Mouse (Mus musculus) heart, adult 18-20 months (tissue): Measurements from ENCODE around the gene Fgfr2. TPM values are rescaled to one million over a fixed set of nuclear protein-coding genes. Genes with fewer than 3 reads are reported as not detected.

Experiments
- DNase-seq, 2 experiments: peaks; one replicate each; pipeline ENCODE4 v3.0.0; 2021 to 2022; ENCODE audit warnings: mixed read lengths in 1 of 2
- total RNA-seq, 2 experiments: library from RNA; stranded (reverse); gene quantifications; 2 replicates each; pipeline ENCODE4 v1.2.3; 2021

Fgfr2 gene
- total RNA-seq, 2 experiments from 2014 or later = 1.3 to 2.6 TPM

GRCm38 (mm10) chr7:132575623-132576022 is 547.5 kb downstream of the Fgfr2 start:
- DNase-seq = peak; percentile 86 to 88

GRCm38 (mm10) chr7:132574646-132575045 is 548.5 kb downstream of the Fgfr2 start:
- DNase-seq = no peak

GRCm38 (mm10) chr7:132573205-132573604 is 549.9 kb downstream of the Fgfr2 start:
- DNase-seq = no peak

DNA sequence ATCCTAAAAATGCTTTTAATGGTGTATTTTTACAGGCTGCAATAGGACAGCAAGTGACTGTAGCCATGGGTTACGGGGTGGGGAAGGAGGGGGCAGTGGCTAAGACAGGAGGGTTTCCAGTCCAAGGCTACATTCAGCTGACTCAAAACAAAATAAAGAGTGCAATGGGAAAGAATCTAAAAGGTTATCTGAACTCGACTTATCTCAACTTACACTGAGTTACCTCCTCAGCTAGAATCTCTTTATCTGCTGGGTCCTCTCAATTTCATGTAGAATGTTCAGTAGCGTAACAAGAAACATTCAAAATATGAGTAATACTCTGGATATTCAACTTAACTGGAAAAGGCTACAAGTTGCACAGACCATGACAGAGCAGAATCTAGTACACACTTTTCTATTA is 550.4 kb downstream of the Fgfr2 start:
- DNase-seq = no peak

DNA sequence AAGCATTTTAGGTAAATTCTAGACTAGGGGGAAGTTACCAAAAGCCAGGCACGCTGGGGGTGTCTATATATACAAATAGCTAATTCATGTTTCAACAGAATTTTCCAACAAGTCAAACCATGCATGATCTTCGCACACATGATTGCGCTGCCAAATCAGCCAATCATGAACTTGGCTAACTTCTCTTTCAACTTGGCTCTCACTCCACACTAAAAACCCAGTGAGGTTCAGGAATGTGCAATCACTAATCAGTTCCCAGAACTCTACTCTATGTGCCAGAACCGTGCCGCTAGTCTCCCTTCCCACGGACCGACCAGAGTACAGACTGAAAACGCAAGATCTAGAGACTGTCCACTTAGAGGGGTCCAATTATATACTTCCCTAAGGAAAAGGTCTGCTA is 551.7 kb downstream of the Fgfr2 start:
- peak; percentile 60 to 61 for DNase-seq

DNA sequence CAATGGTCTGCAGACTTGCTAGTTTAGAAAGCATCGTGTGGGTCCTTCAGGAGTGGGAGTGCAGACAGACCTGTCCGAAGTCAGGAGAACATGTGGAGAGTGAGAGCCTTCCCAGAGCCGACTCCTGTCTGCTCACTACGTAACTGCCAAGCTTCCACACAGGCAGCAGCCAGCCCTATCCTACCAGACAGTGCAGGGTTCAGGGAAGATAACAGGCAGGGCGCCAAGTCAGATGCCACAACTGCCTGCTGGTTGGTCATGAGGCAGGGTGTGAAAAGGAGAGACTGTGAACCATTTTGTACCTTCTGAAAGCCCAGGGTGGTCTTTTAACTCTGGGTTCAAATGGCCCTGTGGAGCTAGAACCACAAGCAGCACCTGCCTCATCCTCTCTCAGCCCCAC is 553.1 kb downstream of the Fgfr2 start:
- peak; percentile 67 to 71 for DNase-seq

DNA sequence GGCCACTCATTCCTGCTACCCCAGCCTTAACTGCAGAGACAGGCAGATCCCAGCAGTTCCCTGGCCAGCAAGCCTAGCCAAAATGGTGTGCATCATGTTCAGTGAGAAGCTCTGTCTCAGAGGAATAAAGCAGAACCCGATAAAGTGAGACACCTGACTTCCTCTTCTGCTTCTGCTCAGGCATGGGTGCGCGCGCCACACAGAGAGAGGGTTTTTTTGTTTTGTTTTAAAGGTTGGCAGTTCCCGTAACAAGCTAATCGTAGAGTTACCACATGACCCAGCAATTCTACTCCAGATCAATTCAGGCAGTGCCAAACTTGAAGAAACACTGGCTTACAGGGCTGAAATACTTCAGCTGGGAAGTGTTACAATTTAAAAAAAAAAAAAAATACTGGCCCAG is 554.3 kb downstream of the Fgfr2 start:
- peak; percentile 55 to 60 for DNase-seq

GRCm38 (mm10) chr7:132565831-132566230 is 557.3 kb downstream of the Fgfr2 start:
- no peak for DNase-seq

DNA sequence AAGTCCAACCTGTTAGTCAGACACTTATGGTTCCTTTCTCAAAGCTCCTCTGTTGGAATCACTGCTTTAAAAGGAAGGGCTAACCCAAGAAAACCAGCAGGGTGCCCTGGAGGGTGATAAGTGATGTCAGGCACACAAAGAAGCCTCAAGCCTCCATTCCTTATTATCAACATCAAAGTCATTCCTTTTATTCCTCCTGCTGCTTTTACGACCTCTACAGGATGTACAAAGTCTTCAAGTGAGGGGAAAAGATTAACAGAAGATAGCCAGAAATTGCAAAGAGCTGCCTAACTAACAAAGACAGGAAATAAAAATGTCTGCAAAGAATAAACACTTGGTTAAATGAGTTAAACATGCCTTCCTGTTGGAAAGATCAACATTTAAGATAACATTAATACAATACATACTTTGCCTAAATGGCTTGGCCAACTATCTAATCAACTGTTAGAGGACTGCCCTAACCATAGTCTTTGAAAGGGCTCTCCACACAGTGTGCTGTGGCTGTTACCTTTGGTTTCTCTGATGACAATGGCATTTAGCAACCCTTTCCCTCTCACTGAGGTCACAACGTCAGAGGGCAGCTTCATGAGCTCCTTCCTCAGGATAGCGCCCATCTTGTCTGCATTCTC is 563.9 kb downstream of the Fgfr2 start:
- peak in 1 of 2 experiments; percentile 14 for DNase-seq

DNA sequence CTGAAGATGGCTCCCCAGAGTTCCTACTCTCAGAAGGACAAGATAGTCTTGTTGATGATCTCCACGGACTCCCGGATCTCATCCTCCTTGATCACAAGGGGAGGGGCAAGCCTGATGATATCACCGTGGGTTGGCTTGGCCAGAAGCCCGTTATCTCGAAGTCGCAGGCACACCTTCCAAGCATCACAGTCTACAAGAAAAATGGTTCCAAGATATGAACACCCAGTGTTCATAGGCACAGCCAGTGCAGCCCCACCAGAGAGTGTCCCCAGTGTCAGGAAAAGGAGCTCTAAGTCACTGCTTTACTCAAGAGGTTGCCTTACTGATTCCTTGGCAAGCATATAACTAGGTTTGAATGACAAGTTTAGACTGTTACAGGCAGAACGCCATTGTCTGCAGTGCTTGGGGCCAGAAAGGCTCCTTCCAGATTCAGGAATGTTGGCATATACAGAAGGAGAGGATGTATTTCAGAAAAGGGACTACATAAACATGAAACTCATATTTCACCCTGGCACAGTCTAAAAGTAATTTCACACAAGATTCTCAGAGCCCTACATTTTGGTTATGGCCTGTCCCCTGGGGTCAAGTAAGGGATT is 564.9 kb downstream of the Fgfr2 start:
- no peak for DNase-seq

DNA sequence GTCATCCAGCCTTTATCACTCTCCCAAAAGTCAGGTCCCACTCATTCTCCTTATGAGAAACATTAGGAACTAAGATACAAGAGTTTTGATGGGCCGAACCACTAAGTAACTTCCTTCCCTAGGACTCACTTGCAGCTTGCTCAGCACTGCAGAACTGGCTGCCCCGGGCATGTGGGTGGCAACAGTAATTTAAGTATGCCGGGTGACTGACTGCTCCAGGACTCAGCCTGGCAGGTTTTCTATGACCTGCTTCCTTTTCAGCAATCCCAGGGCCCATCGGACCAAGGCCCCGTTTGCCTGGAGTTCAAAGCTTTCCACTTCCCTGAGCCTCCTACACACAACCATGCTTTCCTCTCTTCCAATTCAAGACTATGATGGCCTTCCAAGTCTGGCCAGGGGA is 566.6 kb downstream of the Fgfr2 start:
- no peak for DNase-seq

DNA sequence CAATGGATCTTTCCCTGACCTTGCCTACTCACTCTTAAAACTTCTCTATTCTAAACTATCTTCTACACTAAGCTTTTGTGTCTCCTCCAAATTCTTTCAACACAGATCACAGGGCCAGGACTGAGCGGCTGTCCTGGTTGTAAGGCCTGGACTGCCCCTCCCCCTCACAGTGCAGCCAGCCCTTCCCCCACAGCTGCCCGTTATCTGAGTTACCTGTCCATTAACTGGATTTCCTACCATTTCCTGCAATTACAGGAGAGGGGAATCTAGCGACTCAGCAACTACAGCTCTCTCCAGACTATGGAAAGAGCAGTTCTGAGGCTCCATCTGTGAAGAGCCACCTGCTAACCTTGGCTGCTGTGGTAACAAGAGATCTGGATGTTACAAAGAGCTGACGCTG is 567.2 kb downstream of the Fgfr2 start:
- no peak for DNase-seq

DNA sequence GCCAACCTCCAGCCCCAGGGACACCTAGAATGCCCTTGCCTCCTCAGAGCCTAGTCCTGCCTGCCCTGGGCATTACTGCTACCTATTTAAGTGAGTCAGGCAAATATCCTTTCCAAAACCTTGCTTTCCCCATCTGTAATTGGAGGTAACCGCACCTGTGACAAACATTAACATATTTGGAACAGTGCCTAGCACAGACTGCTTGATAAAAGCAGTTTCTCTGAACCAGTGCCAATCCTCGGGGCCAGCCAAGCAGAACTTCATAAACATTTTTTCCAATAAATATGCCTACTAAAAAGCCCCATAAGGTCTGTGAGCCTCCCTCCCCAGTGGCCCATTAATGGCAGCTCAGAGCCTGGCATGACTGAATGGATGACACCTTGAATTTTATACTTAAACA is 569.1 kb downstream of the Fgfr2 start:
- no peak for DNase-seq

GRCm38 (mm10) chr7:132551351-132552126 is 571.6 kb downstream of the Fgfr2 start:
- peak; percentile 96 to 99 for DNase-seq

GRCm38 (mm10) chr7:132547126-132547525 is 576.0 kb downstream of the Fgfr2 start:
- DNase-seq = no peak

DNA sequence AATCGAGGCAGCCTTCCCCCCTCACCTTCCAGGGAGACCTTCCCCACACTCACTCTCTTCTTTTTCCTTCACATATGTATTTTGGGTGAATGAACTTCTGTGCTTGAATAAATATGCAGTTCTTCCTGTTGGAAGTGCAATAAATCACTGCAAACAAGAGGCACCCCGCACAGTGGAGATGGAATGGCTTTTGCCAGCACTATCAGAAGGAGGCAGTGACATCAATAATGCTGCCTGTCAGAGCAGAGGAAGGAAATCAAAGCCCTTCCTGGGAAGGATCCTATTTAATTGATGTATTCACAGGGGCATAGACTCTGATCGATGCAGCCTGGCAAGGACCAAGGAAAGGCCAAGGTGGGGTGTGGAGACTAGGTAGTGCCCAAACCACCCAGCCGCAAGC is 580.7 kb downstream of the Fgfr2 start:
- DNase-seq = no peak

GRCm38 (mm10) chr7:132541566-132541965 is 581.6 kb downstream of the Fgfr2 start:
- DNase-seq = no peak

GRCm38 (mm10) chr7:132540597-132540996 is 582.6 kb downstream of the Fgfr2 start:
- no peak for DNase-seq

GRCm38 (mm10) chr7:132529206-132529605 is 593.9 kb downstream of the Fgfr2 start:
- no peak for DNase-seq

- no peak for DNase-seq
Observed at GRCm38 (mm10) chr7:132513419-132513982, 609.6 kb downstream of the Fgfr2 start.

GRCm38 (mm10) chr7:132509110-132509509 is 614.0 kb downstream of the Fgfr2 start:
- peak; percentile 28 to 34 for DNase-seq

DNA sequence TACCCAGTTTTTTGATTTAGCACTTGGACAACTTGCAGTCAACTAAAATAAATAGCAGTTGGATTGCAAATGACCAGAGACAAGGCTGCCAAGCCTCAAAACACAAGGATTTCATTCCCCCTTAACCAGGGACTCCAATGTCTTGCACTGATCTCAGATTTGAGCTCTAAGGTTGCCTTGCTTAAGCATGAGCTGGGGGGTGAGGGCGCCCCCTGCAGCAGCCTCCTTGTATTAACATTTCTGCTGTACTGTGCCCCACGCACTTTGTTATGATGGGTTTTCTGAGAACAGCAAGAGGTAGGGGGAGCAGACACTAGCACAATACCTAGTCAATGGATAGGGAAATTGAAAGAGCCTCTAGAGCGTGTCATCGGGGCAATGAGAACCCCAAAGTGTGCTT is 615.8 kb downstream of the Fgfr2 start:
- DNase-seq = no peak

- DNase-seq = no peak
Observed at GRCm38 (mm10) chr7:132506226-132506625, 616.9 kb downstream of the Fgfr2 start.
